Mouse (Mus musculus) forebrain, embryonic 14.5 days (tissue): Measurements from ENCODE around the gene Btbd10. TPM values are rescaled to one million over a fixed set of nuclear protein-coding genes. Genes with fewer than 3 reads are reported as not detected.

Experiments
- ATAC-seq: fragments of 200-750 bp; cut with Nextera tagmentation; 2 replicates; pipeline ENCODE4 v1.8.0; 2017; ENCODE audit warnings: mild to moderate bottlenecking, moderate library complexity
- DNase-seq: peaks from one replicate; pipeline ENCODE4 v3.0.0-alpha.2; 2015; ENCODE audit warnings: low spot score
- H3K27ac ChIP-seq: fragments of 300-500 bp; sonication (generic); 2 replicates; pipeline ENCODE4 v1.5.1; 2014; ENCODE audit warnings: low read depth, mild to moderate bottlenecking, control low read depth, low read length, moderate library complexity
- H3K27me3 ChIP-seq: fragments of 300-500 bp; sonication (generic); replicated peaks from 2 replicates; pipeline ENCODE4 v1.6.1; 2014; ENCODE audit warnings: low read length, control low read depth, mixed read lengths; ENCODE audit not compliant: control insufficient read depth, insufficient read depth
- H3K36me3 ChIP-seq: fragments of 300-500 bp; sonication (generic); 2 replicates; pipeline ENCODE4 v1.6.1; 2014; ENCODE audit warnings: low read length, control low read depth; ENCODE audit not compliant: control insufficient read depth, insufficient read depth
- H3K4me1 ChIP-seq: fragments of 300-500 bp; sonication (generic); 2 replicates; pipeline ENCODE4 v1.6.1; 2014; ENCODE audit warnings: antibody characterized with exemption, low read length, control low read depth; ENCODE audit not compliant: control insufficient read depth, insufficient read depth
- H3K4me2 ChIP-seq: fragments of 300-500 bp; sonication (generic); 2 replicates; pipeline ENCODE4 v1.6.1; 2014; ENCODE audit warnings: mild to moderate bottlenecking, control low read depth, low read length
- H3K4me3 ChIP-seq: fragments of 300-500 bp; sonication (generic); 2 replicates; pipeline ENCODE4 v1.5.1; 2014; ENCODE audit warnings: low read depth, low read length, control low read depth
- H3K9ac ChIP-seq: fragments of 300-500 bp; sonication (generic); 2 replicates; pipeline ENCODE4 v1.6.1; 2014; ENCODE audit warnings: mild to moderate bottlenecking, low read length, control low read depth, moderate library complexity
- H3K9me3 ChIP-seq: fragments of 300-500 bp; sonication (generic); replicated peaks from 2 replicates; pipeline ENCODE4 v1.6.1; 2016; ENCODE audit warnings: low read length, control low read depth, mixed read lengths; ENCODE audit not compliant: control insufficient read depth
- WGBS: fragments of 180-500 bp; shearing (Covaris S2); extraction: QIAGEN DNeasy Blood & Tissue Kit; methylation state at CpG from one replicate; pipeline ENCODE4 v1.1.7; 2014; 5-methylcytosine and 5-hydroxymethylcytosine counted together
- polyA plus RNA-seq: library from polyadenylated mRNA; unstranded; fragments of >200 nt; fragmentation: Nextera tagmentation; extraction: Ambion mirVana; gene quantifications from 2 replicates; pipeline ENCODE4 v1.2.1, GENCODE M21; 2014

The Btbd10 gene
- polyA plus RNA-seq, 1 experiment from 2014 or later = 65.6 TPM

DNA sequence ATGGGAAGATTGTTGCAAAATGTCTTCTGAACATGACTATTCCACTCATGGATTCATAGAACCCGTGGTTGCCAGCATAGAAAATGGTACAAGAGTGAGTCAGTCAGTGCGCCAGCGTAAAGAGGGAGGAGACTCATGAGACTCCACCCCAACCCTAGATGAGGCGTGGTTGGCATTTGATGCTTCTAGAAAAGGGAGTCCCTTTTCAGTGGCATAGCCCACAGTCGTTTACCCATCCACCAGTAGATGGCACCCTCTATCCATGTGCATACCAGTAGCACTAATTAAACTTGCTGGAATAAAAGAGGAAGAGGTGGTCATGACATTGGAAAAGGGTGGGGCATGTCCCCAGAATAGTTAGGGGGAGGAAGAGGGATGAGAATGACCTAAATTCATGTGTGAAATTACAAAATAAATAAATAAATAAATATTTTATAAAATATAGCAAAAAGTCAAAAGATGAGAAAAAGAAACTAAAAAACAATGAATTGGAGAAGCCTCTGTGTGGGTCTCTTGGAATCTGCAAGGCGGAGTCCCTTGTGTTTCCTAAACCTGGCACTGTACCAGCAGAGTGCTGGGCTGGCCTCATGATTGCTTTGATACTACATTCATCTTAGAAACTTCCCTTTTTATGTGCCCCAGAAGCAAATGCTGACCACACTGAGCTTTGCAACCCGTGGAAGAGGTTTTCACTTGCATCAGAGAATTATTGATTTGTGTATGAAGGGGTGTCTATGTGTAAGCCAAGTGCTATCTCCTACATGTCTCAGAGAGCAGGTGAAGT, 8.9 kb upstream of the Btbd10 start:
- H3K9ac ChIP-seq = no peak overlapping the region
- no peaks in the 10 kb centered on the region for H3K36me3 ChIP-seq
- no peaks in the 10 kb centered on the region for H3K27me3 ChIP-seq
- H3K4me2 ChIP-seq = no peak overlapping the region
- no peaks in the 10 kb centered on the region for H3K9me3 ChIP-seq
- H3K4me1 ChIP-seq = no peaks in the 10 kb centered on the region
- ATAC-seq (peak; percentile 89), DNase-seq (peak; percentile 93)
- no peak overlapping the region for H3K27ac ChIP-seq
- WGBS = 31% methylated on average over 7 of the region's 7 CpGs
- H3K4me3 ChIP-seq = no peak overlapping the region

DNA sequence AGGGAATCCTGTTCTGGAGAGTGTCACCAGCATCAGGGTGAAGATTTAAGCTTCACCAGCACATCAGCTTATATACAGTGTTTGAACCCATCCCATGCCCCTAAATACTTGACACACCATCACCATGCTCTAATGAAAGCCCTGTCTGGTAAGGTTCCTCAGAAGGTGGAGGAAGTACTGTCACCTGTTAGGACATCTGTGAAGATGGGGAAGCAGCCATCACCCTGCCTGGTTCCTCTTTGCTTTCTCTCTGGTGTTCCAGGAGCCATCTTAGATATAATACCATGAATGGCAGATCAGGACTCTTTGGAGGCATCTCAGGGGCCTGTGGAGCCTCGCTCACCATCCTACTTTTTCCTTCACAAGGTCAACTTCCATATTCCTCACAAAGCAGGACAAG, 3.5 kb upstream of the Btbd10 start:
- Histone ChIP-seq H3K27me3 (no peaks in the 10 kb centered on the region), H3K27ac (no peak overlapping the region), H3K4me3 (no peak overlapping the region), H3K9ac (no peak overlapping the region), H3K4me2 (no peak overlapping the region), H3K9me3 (no peaks in the 10 kb centered on the region), H3K4me1 (peaks cover 12% of the 10 kb centered on the region), H3K36me3 (no peaks in the 10 kb centered on the region)
- no peak for DNase-seq
- ATAC-seq = no peak
- 84% methylated on average over 1 of the region's 1 CpGs for WGBS

DNA sequence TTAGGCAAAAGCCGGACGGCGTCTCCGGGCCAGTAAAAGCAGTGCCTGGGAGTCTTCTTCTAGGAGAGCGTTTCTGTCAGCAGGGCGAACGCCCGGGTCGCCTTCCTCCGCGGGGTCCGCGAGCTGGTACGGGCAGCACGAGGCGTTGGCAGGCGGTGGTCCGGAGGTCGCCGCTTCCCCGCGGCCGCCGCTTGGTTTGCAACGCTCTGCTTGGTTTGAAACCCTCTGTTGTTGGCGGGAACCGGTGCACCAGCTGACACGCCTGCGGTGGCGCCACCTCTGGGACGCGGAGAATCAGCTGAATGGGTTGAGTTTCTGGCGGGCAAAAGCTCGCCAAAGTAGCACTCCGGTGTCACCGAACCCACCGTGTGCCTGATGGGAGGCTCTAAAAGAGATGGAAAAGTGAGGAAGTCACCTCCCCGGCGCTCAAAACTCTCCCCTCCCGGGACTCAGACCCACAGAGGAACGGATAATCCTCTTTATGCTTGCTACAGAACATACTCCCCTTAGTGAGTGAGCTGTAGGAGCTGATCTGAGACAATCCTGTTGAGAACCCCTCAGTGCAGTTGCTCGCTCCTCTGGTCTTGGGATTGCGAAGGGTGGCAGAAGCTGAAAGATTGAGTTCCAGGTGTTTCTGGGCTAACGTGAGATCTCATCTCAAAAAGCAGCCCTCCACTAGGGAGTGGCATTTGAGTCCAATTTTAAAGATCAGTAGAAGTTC, 588 bp upstream of the Btbd10 start:
- Histone ChIP-seq H3K9ac (peak overlapping the region; percentile 94), H3K4me3 (peak overlapping the region; percentile 92), H3K27me3 (no peaks in the 10 kb centered on the region), H3K36me3 (no peaks in the 10 kb centered on the region), H3K27ac (peak overlapping the region; percentile 88), H3K4me1 (peaks cover 15% of the 10 kb centered on the region), H3K4me2 (peak overlapping the region; percentile 70), H3K9me3 (no peaks in the 10 kb centered on the region)
- ATAC-seq (peak; percentile 69), DNase-seq (peak; percentile 80)
- under 1% methylated on average over 44 of the region's 44 CpGs for WGBS

DNA sequence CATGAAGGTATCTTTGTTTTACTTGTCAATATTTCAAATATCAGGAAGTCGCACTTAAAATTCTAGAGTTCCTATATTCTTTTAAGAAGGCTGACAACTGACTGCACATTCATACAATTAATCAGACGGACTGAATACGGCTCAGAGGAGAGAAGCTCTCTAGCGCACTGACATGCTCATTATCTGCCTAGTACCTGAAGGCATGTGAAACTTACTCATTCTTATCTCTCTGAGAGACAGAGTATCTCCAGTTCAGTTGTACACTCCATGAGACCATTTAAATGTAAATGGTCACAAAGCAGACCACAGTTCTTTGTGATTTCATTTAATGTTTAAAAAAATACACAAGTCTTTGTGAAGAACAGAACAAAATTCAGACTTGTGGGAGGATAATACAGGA, 1.8 kb downstream of the Btbd10 start:
- 62% methylated on average over 4 of the region's 4 CpGs for WGBS
- Histone ChIP-seq H3K36me3 (no peaks in the 10 kb centered on the region), H3K9ac (no peak overlapping the region), H3K27ac (no peak overlapping the region), H3K27me3 (no peaks in the 10 kb centered on the region), H3K4me2 (0 out of 2 replicates have a peak overlapping the region, but pooled peaks have one; percentile 70), H3K9me3 (no peaks in the 10 kb centered on the region), H3K4me1 (peaks cover 15% of the 10 kb centered on the region), H3K4me3 (no peak overlapping the region)
- no peak for ATAC-seq
- no peak for DNase-seq

DNA sequence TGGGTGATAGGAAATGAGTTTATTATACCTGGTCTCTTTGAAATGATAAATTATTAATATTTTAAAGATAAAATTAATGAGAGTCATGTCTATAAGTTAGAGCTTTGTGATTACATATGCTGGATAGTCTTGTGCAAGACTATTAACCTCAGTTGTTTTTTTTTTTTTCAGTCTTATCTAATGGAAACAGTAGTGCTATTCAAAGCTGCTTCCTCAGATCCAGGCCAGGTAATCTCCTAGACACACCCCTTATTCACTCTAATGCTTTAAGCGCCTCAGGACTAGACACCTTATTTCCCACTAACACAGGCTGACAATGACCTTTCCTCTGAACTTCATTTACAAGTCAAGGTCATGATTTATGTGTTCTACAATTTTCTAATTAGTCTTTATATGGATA, 20.1 kb downstream of the Btbd10 start:
- Histone ChIP-seq H3K9ac (no peak overlapping the region), H3K4me3 (no peak overlapping the region), H3K4me2 (no peak overlapping the region), H3K27ac (no peak overlapping the region), H3K27me3 (no peaks in the 10 kb centered on the region), H3K9me3 (no peaks in the 10 kb centered on the region), H3K4me1 (no peaks in the 10 kb centered on the region), H3K36me3 (no peaks in the 10 kb centered on the region)
- DNase-seq (no peak), ATAC-seq (no peak)
- WGBS = 89% methylated on average over 1 of the region's 1 CpGs

DNA sequence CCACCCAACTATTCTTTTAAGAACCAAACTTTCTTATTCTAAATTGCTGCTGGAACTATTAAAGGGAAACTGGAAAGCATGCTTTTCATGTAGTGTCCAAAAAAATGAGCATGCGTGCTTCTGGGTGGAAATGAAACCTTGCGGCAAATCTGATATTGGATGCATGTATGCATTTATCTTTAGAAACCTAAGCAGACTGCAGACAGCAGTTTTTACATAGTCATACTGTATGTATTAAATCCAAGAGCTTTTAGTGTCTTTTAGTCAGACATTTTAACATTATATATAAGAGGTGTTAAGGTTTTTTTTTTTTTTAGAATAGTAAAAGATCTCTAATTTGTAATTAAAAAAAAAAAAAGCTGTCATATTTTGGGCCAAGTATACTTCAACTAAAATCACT, 21.5 kb downstream of the Btbd10 start:
- Histone ChIP-seq H3K4me2 (no peak overlapping the region), H3K36me3 (no peaks in the 10 kb centered on the region), H3K27me3 (no peaks in the 10 kb centered on the region), H3K9me3 (no peaks in the 10 kb centered on the region), H3K27ac (0 out of 2 replicates have a peak overlapping the region, but pooled peaks have one; percentile 33), H3K4me3 (no peak overlapping the region), H3K4me1 (no peaks in the 10 kb centered on the region), H3K9ac (no peak overlapping the region)
- WGBS = 89% methylated on average over 2 of the region's 2 CpGs
- no peak for DNase-seq
- peak; percentile 52; the same call in 1 of the 2 replicates for ATAC-seq

DNA sequence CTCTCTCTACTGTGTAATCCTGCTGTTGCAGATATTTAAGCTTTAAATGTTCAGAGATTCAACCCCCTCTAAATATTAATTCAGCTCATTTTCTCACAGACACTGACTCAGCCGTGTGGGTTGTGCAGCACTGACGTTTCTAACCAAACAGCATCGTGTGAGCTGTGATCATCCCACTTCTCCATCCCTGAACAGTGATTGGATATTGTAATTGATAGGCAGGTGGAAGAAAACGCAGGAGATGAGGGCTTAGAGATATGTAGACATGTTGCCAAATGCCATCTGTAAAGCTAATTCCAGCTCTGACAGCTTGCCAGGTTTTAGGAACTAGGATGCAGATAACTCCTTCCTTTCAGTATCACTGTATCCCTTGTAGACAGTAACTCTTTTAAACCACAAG, 21.9 kb downstream of the Btbd10 start:
- Histone ChIP-seq H3K27me3 (no peaks in the 10 kb centered on the region), H3K9me3 (no peaks in the 10 kb centered on the region), H3K36me3 (no peaks in the 10 kb centered on the region), H3K4me1 (no peaks in the 10 kb centered on the region), H3K4me2 (peak overlapping the region; percentile 9), H3K4me3 (no peak overlapping the region), H3K9ac (no peak overlapping the region), H3K27ac (peak overlapping the region; percentile 33; the same call in 1 of the 2 replicates)
- ATAC-seq (peak; percentile 99), DNase-seq (peak; percentile 91)
- 31% methylated on average over 4 of the region's 4 CpGs for WGBS

DNA sequence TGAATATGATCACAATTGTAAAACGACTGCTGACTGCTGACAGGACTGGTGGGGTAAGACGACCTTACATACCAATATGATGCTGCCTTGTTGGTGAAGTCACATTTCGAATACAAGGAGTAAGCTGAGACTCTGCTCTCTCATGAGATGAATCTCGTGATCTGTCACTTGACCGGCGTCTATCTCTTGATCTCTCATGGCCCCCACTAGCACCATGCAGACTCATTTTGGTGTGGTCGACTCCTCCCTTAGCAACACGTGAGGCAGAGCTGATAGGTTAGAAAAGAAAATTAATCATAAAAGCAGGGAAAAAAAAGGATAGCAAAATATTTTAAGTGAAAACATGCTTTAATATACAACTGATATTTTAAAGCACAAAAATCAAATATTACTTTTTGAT, 33.9 kb downstream of the Btbd10 start:
- no peak overlapping the region for H3K9ac ChIP-seq
- 88% methylated on average over 8 of the region's 8 CpGs for WGBS
- no peaks in the 10 kb centered on the region for H3K9me3 ChIP-seq
- no peak overlapping the region for H3K4me2 ChIP-seq
- no peak for ATAC-seq
- no peaks in the 10 kb centered on the region for H3K27me3 ChIP-seq
- no peak overlapping the region for H3K4me3 ChIP-seq
- DNase-seq = no peak
- no peaks in the 10 kb centered on the region for H3K4me1 ChIP-seq
- no peak overlapping the region for H3K27ac ChIP-seq
- H3K36me3 ChIP-seq = peaks cover 7% of the 10 kb centered on the region; the same call in 1 of the 2 replicates

DNA sequence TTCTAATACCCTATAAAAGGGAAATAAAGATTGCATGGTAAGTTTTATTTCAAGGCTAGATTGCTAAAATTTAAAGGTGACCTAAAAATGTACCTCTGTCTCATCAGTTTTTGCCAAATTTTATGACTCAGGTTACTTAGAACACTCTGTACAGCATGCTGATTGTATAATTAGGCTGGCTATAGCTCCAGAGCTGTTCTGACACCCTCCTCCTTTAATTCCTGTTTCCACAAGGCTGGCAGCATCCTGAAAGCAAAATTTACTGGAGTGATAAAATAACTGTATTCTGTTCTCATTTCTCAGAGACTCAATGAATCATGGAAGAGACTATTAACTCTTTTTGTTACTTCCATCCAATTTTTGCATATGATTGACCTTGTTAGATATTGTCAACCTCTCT, 35.2 kb downstream of the Btbd10 start:
- Histone ChIP-seq H3K9ac (no peak overlapping the region), H3K27ac (no peak overlapping the region), H3K4me1 (no peaks in the 10 kb centered on the region), H3K9me3 (no peaks in the 10 kb centered on the region), H3K4me3 (no peak overlapping the region), H3K4me2 (no peak overlapping the region), H3K36me3 (peaks cover 7% of the 10 kb centered on the region; the same call in 1 of the 2 replicates), H3K27me3 (no peaks in the 10 kb centered on the region)
- DNase-seq (no peak), ATAC-seq (no peak)
